Mouse (Mus musculus) MEL-GATA-1-ER (cell line): Measurements from ENCODE around the gene Panx3.
A peak's percentile ranks its signal among the peaks of the same experiment; 100 is the strongest.

Source experiments
- DNase-seq: peaks from one replicate; pipeline ENCODE4 v3.0.0-alpha.2; 2012; ENCODE audit warnings: low read depth; ENCODE audit errors: extremely low read depth

The Panx3 gene

DNA sequence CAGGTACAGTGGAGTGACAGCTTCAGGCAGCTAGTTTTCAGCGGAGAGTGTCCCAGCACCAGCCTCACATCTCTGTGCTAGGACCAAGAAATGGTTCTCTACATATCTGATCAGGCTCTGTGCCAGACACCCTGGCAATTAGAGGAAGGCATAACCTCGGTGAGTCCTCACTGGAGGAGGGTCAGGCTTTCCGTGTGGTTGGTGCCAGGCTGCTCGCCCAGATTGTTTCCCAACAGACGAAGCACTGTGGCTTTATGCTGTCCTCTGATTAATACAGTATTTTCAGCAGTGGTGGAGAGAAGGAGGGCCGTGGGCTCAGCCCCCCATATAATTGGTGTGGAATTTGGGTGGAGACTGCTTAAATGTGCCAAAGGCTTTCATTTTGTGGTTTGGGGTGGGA lies at the start of gene Panx3:
Gene Panx3 (minus strand): TSS at position 121 of the 400 bp plus-strand sequence.
- no peak for DNase-seq

DNA sequence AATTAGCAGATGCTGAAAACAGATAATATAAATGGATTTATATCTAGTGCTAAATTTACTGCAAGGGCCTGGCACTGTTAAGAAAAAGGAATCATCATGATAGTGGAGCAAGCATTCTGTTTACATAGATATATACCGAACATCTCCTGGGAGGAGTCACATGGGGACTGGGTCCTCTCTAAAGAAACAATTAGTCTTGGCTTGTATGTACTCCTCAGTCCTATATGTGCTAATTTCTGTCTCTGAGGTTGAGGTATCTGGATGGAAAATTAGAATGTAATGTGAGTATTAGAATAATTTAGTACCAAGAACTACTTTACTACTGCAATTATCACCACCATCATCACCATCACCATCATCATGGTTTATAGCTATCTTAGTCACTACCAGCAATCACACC lies 47.1 kb upstream of the Panx3 start, which contains the start of gene Olfr160:
Gene Olfr160 (minus strand): TSS at position 101 of the 400 bp plus-strand sequence.
- DNase-seq = no peak

DNA sequence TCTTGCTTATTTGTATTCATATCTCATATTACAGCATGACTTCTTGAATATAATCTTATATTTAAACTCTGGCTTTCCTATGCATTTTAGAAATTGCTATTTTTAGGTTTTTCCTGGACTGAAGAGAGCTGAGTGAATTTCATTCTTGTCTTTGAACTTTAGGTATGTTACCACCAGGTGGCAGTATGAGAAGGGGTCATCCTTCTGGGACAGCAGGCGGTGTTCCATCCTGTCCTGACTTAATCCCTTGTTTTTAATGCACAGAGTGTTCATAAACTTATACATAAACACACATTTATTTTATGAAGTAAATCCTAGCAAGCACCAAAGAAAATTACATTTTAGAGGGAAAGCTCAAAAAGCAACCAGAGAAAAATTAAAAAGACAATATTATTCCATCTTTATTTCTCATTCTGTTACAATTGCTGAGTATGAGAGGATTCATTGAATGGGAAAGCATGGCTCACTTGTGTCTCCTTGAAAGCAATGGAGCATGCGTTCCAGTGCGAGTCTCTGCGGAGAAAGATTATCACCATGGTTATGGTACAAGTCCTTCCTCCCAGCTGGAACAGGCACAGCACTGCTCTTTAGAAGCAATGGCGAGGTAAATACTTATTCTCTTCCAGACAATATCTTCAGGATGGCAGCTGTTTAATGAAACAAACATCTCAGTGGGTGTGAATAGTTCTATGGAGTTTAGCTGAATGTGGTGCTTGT lies 21.1 kb upstream of the Panx3 start:
- DNase-seq = no peak

DNA sequence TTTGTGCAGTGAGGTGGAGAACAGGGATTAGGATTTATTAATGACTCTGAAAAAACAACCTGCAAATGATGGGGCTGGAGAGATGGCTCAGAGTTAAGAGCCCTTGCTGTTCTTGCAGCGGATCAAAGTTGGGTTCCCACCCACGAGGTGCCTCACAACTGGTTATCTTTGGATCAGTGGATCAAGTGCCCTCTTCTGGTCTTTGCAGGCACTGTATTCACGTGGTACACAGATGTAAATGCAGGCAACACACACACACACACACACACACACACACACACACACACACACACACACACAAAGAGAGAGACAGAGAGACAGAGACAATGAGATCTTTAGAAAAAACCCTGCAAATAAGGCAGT lies 18.9 kb upstream of the Panx3 start:
- DNase-seq = no peak

DNA sequence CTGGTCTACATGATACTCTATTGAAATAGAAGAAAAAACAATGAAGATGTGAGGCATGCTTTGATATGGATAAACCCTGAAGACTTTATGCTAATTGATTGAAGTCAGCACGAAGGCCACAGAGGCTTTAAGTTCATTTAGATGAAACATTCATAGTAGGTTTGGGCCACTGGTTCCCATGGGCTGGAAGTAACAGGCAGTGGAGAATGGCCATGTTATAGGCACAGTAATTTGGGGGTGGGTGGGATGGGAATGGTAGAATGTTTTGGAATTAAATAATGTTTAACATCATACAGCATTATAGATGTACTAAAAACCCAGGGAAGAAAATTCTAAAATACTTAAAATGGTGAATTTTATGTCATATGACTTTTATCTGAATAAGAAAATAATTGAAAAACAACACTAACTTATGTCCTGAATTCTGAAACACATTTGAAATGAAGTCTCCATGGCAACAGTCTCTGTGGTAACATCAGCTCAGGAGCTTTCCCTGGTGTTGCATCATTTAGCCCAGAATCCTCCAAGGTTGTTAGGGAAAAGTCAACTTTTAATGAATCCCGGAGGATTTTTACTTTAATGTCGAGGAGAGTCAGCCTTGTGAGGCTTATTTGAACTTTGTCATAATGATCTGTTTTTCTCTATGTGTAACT lies 18.4 kb upstream of the Panx3 start:
- DNase-seq = no peak

DNA sequence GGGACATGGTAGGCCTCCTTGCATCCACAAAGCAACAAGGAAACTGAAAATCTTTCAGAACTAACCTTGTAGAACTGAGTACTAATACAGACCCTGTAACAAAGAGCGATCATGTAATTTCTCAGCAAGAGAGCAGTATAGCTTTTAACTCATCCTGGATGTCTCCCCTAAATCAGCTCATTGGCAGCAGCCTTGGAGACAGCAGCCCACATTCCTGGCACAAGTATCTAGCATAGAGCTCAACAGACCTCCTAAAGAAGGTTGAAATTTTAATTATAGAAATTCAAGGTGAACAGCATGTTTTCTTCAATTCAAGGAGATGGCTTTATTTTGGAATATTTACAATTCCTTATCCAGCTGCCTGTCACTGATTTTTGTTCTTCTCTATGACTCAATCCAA lies 12.1 kb upstream of the Panx3 start:
- DNase-seq = no peak

DNA sequence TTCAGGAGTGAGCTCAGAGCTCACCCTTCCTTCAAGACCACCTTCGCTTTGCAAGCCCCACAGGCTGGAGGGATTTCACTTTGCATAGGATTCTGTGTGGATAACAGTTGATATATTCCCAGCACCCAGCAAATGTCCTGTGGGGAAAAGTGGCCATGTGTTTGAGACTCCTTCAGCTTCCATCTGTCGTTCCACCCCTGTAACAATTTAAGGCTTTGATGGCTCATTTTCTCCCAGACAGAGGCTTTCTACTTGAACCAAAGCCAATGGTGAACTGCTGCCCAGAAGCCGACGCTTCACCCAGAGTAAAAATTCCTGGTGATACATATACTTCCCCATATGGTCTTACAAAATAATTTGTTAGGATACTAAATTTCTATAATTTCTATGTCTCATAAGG lies 6.3 kb upstream of the Panx3 start:
- no peak for DNase-seq

DNA sequence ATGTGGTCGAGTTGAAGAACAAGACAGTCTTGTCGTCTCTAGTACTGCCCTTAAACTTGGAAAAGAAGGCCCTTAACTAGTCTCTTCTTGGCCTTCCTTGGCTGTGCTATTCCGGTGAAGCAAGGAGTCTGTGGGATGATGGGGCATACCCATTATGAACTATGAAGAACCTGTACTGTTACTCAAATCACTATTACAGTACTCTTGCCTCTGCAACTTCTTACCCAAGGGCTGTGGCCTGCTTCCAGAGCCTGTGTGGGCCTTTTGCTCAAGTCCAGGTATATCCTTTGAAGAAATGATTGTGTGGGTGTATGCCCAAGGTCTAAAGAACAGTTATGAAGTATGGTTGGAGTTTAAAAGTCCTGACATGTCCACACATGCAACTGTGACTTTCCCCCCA lies 1.2 kb upstream of the Panx3 start:
- DNase-seq = no peak

DNA sequence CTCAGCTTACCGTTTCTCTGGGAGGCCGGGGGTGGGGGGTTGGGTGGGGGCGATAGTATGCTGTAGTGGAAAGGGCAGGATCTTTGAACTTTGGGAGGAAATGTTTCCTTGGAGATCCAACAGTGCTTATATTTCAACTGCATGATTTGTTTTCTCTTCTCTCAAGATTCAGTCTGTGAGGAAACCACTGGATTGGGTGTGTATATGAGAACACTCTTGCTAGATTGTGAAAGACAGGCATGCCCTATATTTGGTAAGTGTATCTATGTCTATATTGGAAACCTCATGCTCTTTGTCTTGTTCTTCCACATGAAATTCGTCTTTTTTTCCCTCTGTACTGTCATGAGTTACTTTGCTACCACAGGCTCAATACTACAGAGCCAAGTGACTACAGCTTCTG lies 643 bp upstream of the Panx3 start:
- no peak for DNase-seq

DNA sequence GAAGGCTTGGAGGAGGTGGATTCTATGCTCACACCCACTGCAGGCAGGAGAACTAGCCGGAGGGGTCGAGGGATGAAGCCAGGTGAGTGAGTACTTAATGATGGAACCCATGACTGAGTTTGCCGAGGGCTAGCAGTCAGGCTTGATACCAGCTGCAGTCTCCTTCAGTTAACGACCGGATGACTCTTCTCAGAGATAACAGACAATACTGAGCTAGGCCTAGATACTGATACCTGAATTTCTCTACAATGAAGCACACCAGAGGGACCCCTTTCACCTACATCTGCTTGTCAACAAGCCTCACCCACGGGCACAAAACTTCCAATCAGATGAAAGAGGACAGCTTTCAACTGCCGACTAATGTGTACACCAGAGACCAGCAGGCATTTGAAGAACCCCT lies 3.0 kb downstream of the Panx3 start:
- DNase-seq = no peak

DNA sequence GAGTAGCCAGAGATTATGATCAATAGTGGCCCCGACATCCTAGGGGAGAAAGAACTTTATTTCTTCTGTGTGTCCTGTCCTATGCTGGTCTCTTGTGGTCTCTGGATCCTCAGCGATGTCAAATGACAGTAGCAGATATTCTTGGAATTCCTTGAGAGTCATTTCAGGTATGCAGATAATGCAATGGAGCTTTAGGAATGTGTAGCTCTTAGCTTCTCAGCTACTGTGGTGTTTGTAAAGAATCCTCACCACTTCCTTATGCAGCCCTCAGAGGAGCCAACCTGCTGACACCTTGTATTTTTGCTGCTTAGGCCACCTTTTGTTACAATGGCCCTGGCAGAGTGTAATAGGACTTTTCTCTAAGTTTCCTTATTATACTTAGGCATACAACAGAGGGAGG lies 4.4 kb downstream of the Panx3 start:
- DNase-seq = no peak

DNA sequence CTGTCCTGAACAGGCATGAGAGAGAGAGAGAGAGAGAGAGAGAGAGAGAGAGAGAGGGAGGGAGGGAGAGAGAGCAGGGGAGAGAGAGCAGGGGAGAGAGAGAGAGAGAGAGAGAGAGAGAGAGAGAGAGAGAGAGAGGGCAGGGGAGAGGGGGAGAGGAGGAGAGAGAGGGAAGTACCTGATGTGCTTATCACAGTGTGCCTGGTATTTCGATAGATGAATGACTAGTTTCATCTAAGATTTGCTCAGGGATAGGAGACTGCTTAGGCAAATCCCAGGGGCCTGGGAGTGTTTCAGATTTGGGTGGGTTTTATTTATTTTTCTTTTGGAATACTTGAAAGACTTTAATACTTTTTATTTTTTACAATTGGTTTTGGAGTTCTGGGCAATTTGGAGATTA lies 5.8 kb downstream of the Panx3 start:
- no peak for DNase-seq

DNA sequence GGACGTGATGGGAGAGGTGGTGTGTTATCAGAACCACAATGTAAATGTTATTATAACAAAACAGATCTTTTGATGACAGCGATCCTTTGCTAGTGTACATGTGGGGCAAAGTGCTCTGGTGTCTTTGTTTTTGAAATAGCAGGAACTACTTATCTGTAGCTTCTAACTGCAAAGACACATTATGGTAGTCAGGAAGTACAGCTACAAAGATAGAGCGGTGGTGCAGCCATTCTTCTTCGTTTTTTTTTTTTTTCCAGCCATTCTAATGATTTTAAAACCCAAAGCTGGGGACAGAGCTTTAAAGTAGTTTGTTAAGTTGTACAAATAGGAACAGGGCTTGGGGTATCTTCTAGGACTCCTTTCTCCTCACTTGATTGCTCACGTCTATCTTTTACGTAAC lies 9.6 kb downstream of the Panx3 start:
- no peak for DNase-seq

DNA sequence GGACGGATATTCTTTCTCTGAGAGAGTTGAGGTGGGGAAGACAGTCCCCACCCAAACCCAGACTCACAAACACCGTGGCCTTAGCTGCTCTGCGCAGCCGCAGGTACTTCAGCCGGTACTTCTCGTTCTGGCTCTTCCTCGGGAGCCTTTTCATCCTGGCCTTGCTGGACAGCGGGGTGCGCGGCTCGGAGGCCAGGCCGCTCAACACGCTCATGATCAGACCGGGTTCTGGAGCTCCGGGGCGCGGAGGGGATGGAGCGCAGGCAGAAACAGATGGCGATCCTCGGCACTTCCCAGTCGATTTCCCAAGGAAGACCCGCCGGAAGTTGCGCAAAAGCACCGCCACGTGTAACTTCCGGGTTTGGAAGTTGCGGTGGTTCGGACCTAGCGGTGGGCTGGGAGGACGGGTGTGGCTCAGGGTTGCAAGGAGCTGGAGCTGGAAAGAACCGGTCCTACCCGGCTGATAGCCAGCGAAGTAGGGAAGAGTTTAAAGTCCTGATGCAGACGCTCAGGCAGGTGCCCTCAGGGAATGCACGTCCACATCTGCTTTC lies 12.0 kb downstream of the Panx3 start, which contains the start of gene Tbrg1:
Gene Tbrg1 (minus strand): TSS at position 382 of the 551 bp plus-strand sequence.
- DNase-seq = peak; percentile 70

DNA sequence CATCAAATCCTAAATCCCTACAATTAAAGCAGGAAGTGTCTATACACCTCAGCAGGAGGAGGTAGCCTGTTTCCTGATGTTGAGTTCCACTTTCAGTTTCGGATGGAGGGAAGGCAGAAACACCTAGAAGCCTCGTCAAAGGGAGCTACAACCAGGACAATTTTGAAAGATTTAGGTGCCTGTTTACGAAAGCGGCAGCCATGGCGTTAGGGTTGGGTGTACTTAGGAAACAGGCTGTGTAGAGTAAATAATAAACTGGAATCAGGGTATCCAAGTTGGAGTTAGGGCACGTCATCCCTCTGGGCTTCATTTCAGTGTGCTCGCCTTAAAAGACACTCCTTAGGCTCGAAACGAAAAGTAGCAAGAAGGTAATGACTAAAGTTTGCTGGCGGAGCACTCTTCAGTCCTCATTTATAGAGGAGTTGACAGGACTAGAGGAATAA lies 12.6 kb downstream of the Panx3 start:
- peak; percentile 24 for DNase-seq

DNA sequence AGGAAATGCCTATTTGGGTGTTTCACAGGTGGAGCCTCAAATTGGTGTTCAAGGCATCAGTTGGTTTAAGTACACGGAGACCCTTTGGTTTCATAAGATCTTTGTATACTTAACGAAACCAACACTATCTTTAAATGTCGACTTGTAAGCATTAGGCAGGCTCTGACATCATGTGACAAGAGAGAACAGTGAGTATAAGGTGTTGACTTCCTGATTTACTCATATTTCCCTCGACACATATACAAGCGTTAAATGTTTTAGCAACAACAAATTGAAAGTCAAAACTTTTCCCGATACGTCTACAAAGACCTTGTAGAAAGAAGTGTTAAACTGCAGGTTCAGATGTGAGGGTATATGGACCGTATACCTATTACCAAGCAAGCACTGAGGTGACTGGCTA lies 13.1 kb downstream of the Panx3 start:
- peak; percentile 33 for DNase-seq

DNA sequence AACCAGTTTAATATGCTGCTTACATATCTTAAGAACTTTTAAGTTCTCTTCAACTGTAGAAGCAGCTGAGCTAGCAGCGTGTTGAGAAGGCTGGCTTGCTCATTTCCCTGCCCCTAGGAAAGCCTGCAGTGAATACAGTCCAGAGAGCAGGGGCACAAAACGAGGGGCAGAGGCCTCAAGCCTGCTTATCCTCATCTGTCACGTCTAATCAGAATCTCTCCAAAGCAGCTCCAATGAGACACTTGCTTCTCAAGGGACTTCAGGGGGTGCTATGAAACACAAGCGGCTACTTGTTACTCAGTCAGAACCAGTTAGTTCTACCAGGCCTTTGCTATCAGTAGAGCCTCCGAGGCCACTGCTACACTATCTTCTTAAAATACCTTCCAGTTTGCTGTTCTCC lies 15.2 kb downstream of the Panx3 start:
- DNase-seq = no peak

DNA sequence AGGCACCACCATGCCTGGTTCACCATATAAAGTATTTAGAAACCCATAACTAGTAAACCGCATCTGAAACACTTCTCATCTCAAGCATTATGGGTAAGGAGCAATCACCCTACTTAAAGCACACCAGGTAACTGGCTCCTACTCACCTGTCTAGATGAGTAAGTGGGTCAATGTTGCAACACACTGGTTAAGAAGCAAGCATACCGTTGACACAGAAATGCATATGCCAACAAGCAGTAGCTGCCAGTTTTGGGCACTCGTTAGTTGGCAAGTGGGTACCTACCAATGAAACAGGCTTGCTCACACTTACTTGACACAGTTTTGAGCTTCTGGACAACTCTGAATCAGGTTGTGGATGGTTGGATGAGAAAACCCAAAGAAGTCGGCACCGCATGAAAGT lies 18.4 kb downstream of the Panx3 start:
- DNase-seq = no peak

DNA sequence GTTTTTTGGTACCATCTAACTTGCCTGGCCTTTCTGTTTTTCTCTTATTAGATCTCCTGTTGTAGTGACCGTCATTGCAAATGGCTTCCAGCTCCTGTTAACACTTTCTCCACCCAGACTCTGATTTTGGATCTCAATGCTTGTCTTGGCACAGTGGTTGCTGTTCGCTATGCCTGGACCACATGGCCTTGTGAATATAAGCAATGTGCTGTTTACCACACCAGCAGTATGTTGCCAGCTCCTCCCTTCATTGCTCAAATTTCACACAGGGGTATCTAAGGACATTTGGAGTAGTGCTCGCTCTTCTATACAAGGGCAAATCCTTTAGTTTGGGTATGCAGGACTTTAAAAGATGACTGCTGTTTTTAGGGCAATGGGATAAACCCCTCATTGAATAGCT lies 22.8 kb downstream of the Panx3 start:
- no peak for DNase-seq

DNA sequence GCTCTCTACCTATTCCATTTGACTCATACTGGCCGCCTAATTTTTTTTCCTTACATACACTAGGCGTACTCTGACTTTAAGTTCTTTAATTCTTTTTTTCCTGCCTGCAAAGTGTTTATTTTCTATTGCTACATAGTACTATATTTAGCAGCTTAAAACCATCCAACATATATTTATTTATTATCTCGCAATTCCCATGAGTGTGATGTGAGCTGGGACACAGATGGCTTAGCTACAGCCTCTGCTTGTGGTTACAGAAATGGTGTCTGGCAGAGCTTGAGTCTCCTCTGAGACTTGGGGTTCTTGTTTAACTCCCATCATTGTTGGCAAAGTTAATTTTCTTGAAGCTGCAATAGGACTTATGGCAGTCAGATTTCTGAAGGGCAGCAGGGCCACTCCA lies 30.3 kb downstream of the Panx3 start:
- no peak for DNase-seq

DNA sequence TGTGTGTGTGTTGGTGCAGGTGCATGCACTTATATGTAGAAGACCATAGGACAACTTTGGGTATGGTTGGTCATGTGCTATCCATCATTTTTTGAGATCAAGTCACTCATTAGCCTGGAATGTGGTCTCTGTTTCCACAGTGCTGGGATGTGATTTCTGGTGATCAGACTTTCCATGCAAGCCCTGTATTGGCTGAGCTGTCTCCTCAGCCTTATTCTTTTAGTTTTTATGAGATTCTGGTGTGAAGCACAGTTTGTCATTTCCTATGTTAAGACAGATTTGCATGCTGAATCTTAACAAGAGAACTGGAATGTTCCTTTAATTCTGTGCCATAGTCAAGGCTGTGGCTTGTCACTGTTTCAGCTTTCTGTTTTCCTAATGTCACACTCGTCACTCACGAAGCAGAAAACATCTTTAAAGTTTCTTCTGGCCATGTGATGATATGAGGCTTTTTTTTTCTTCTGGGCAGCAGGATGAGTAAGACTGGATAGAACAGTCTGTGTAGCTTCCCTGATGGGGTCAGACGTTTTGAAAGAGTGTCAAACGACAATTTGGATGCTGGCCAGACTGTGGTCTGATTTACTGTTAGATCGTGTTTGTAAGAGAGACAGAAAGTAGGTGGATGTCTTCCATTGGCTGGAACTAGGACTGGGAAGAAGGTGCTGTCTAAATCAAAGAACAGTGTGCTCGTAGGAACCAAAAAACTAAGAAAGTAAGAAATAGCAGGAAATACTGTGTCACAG lies 32.1 kb downstream of the Panx3 start:
- DNase-seq = no peak

DNA sequence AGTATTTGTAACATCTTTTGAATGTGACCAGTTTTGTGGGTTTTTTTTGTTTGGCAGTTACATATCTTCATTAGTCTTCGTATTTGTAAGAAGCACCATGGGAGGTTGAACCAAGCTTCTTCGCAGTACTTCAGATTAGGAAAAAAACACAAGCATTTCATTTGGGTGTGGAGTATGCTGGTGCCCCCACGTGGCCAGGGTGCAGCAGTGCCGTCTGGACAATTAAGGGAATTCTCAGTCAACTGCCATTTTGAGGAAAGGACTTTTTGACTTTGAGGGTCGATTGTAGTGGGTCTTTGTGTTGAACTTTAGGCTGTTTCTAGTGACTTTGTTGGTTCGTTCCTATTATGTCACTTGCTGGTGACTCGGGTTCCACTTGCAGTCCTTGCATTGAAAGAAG lies 32.7 kb downstream of the Panx3 start:
- peak; percentile 38 for DNase-seq
